Mouse (Mus musculus) lung, postnatal 14 days (tissue): ENCODE results near the gene Lif.

Experiments
- DNase-seq: peaks from one replicate; pipeline ENCODE4 v3.0.0; 2021

Lif gene

DNA sequence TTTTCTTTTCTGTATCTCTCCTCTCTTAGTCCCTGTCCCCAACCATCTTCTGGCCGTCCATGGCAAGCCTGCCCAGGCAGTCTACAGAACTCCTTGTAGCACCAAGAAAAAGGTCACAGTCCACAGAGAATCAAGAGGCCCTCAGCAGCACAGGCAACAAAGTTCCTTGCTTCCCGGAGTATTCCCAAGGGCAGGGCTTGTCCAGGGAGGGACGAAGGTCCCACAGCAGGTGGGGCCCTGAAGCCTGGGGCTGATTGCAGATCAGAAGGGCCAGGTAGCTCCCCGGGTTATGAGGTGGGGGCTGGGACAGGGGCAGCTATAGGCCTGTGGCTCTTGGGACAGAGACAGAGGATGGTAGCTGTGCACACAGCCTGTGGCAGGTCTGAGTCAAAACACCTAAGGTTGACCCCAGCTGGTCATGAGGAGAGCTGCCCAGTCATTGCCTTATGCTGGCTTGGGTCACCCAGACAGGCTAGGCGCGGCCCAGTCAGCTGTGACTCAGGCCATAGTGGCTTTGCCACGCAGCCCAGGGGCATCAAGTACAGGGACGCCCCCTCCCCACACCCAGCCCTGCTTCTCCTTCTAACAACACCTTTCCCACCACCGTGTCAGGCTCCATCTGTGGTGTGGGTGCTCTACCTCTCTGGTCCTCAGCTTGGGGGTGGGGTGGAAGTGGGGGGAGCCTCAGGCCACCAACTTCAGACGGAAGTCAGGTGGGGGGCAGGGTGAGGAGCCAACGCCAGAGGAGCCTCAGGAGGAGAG lies at the start of gene Lif:
Gene Lif (plus strand): TSS at position 712 of the 762 bp plus-strand sequence.
- DNase-seq = no peak

DNA sequence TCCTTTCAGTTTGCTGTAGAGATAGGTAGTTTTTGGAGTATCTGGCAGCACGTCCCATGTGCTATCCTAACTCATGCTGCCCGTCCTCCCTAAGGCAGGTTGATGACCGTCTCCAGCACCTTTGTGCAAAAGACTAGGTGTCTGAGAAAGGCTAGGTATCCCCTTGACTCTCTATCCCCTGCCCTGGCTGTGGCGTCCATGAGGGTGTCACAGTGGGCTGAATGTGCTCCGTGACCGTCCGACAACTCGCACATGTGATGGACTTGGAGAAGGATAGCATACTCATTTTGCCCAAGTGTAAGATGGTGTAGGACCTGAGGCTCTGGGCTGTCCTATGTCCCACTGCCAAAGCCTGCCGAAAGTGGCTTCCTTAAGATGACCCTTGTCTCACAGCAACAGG lies 49.7 kb upstream of the Lif start:
- no peak for DNase-seq

DNA sequence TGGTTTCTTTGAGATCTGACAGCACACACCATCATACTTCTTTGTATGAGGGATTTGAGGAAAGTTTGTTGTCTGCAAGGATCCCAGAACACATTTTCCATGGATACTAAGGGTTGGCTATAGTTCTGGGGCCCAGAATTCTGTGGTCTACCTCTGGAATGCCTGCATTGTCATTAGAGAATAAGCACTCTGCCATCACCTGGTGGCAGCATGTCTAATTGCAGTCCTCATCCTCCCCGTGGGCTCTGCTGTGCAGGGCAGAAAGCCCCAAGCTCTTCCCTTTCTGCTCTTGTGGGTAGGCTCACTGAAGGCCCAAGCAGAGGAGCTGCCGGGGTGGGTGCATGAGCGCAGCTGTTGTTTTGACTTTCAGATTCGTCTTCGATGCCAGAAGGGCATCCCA lies 47.8 kb upstream of the Lif start:
- DNase-seq = no peak

DNA sequence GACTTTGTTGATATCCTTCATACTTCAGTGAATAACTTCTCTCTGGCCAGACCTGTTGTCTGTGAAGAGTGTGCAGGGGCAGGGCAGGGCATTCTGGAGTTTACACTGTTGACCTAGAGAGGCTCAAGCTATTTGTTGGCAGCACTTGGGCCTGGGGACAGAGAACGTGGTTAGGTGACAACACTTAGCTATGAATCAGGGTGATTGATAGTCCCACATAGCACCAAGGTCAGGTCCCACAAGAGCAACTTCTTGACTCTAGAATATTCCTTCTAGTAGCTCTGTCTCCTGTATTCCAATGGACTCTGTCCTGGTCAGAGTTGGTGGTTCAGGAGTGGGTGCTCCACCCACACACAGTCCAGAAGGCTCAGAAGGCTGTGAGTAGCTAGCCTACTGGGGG lies 46.6 kb upstream of the Lif start:
- DNase-seq = no peak

DNA sequence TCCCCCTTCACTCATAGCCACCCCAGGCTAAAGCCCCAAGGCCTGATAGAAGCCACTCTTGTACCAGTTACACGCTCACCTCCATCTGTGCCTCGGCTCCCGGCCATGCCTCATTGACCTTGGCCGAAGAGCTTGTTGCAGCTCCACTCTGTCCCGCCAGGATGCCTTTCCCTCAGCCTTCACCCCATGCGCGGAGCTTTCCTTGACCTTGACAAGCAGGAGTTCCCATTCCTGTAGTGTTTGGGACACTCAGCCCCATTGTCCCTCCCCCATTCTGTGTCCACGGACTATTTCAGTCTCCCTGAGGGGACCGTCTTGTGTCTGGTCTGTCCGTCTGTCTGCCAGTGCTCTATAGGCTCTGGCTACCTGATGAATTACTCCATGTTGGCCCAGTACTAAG lies 44.2 kb upstream of the Lif start:
- no peak for DNase-seq

DNA sequence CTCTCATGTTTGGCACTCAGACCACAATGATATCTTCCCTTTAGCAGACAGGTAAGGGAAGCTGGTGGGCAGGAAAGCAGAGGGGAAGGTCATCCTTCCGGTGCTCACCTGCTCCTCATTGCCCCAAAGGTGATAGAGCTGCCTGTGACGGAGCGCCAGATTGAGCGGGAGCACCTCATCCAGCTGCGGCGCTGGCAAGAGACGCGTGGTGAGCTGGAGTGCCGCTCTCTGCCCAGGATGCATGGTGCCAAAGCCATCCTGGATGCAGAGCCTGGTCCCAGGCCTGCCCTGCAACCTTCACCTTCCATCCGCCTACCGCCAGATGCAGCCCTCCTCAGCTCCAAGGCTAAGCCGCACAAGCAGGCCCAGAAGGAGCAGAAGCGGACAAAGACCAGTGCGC lies 42.8 kb upstream of the Lif start:
- no peak for DNase-seq

DNA sequence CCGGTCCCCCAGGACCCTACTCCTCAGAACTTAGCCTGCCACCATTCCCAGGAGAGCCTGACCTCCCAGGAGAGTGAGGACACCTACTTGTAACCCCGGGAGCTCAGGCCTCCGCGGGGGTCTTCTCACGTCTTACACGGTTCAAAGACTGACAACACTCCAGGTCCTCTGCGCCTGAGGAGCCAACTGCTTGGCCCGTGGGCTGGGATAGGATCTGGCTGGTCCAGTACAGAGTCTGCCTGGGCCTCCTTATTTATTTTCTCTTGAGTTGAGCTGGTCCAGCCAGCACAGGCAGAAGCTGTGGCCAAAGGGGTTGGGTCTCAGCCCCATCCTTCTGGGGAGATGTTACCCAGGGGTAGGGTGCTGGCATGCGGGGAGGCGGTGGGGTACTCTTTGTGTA lies 42.3 kb upstream of the Lif start:
- no peak for DNase-seq

DNA sequence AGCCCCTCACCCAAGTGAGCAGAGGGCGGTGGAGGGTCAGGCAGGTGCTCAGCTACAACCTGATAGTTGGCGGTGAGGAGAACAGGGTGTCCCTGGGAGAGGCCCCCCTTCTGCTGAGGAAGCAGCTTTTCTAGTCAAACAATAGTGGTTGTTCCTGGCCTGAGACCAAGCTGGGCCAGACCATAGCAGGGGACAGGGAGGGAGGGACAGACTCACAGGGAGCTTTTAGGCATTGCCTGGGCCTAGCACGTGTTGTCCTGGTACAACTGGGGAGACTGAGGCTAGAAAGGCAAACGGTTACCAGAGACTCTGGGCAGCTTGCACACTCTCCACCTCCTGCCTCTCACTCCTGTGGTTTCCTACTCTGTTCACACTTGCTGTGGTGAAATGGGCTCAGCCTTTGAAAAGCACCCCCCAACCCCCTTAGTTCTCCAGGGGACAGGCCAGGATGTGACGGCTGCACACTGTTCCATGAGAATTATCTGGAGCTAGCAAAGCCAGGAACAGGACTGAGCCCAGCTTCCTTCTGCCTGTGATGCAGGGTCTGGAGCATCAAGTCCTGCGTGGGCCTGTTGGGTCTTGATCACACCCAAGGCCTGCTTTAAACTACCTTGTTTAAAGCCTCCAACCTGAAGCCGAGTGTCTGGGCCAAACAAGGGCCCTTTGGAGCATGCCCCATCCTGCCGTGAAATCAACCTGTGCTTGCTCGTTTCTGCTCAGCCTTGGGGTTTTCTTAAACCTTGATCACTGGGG lies 40.9 kb upstream of the Lif start:
- peak; percentile 77 for DNase-seq

DNA sequence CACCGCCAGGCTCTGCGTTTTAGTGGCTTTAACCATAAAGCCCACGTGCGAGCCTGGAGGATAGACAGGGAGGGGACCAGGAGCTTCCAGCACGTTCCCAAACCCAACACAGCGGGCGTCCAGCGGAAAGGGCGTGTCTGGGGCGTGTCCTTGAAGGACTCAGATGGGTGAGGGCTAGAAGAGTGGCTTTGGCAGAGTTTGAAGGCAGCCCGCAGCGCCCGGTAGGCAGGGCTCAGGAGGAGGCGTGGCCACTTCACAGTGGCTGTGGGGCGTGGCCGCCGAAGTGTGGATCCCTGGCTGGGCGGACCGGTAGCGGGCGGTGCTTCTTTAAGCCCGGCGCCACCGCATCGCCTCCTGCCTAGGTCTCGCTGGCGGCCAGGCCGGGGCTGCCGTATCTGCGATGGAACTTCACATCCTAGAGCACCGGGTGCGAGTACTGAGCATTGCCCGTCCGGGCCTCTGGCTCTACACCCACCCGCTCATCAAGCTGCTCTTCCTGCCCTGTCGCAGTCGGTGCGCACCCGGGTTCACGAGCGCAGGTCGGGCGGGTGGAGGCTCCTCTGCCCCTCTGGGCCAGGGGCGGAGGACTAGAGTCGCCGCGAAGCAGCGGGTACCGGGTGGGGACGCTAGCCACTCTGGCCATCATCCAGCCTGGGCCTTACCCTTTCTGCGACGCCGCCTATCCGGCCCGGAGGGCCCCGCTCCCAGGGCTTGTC lies 39.3 kb upstream of the Lif start, which contains the start of gene Castor1:
Gene Castor1 (plus strand): TSS at position 312 of the 716 bp plus-strand sequence.
- DNase-seq = peak; percentile 95

DNA sequence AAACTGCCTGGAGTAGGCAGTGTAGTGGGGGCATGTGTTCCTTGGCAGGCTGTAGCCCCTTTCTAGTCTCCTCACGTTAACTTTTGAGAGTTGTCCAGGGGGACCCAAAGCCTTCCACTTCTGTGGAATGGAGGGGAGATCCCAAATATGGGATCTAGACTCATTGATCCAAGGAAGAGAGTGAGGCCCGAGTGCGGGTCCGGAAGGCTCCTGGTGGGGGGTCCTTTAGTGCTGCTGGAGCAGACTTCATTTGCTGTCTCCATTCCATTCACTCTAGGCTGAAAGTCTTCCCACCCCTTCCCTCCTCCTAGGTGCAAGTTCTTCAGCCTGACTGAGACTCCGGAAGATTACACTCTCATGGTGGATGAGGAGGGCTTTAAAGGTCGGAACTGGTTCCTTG lies 38.7 kb upstream of the Lif start:
- no peak for DNase-seq

DNA sequence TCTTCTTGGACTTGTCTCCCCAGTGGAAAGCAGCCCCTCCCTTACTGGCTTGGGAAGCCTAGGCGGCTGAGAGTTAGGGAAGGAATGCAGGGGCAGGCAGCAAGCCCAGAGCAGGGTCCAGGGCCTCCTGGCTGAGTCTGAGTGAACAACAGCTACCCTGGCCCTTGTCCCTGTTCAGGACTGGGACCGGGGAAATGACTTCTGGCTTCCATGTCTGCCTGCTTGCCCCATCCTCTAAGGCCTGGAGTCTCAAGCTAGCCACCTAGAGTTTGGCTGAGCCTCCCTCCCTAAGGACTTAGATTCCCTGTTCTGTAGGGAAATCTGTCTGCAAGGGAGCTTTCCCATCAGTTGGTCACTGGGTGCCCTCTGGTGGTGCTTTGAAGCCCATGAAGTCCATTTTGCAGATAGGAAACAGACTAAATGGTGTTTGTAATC lies 38.0 kb upstream of the Lif start:
- peak; percentile 82 for DNase-seq

DNA sequence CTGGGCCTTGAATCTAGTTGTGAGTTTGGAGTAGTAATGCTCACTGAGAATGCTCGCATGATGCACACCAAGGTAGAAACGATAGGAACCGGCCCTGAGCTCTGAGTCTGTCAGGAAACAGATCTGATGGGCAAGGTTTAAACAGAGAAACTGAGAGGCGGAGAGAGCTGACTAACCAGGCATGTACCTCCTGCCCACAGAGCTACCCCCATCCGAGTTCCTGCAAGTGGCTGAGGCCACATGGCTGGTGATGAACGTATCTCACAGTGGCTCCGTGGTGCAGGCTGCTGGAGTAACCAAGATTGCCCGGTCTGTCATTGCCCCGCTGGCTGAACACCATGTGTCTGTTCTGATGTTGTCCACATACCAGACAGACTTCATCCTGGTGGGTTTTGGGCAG lies 37.4 kb upstream of the Lif start:
- DNase-seq = no peak

DNA sequence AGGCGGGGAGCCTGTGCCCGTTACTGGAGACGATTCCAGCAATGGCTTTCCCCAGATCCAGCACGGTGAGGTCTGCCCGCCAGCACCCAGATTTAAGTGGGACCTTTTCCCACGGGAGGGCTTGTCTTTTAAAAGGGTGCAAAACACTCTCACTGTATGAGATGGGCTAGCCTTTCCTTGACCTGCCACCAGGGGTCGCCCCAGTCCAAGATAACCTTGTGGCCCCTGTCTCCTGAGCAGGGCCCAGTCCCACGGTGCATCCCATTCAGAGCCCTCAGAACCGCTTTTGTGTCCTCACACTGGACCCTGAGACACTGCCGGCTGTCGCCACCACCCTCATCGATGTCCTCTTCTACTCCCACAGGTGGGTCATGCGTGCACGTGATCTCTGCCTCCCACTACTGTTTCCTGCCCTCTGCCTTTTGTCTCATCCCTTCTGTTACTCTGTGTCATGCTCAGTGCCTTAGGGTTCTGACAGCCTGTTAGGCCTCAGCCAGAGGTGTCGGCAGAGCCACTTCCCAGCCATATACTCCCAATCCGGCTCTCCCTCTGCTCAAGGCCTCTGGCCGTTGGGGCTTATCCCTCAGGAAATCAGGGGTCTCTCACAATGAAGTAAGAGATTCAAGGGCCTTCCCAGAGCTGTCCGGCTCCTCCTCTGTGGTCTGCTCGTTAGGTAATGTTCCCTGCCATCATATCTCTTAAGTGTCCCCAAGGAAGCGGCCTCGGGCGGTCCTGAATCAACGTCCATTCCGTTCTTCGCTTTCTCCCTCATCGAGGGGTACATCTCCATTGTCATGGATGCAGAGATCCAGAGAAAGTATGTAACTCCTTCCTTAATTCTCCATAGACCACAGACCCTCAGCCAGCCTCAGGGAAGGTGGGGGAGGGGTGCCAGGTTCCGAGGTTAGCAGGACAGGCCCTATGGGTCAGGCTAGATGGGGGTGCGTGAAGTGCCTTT lies 36.6 kb upstream of the Lif start:
- DNase-seq = peak; percentile 88

DNA sequence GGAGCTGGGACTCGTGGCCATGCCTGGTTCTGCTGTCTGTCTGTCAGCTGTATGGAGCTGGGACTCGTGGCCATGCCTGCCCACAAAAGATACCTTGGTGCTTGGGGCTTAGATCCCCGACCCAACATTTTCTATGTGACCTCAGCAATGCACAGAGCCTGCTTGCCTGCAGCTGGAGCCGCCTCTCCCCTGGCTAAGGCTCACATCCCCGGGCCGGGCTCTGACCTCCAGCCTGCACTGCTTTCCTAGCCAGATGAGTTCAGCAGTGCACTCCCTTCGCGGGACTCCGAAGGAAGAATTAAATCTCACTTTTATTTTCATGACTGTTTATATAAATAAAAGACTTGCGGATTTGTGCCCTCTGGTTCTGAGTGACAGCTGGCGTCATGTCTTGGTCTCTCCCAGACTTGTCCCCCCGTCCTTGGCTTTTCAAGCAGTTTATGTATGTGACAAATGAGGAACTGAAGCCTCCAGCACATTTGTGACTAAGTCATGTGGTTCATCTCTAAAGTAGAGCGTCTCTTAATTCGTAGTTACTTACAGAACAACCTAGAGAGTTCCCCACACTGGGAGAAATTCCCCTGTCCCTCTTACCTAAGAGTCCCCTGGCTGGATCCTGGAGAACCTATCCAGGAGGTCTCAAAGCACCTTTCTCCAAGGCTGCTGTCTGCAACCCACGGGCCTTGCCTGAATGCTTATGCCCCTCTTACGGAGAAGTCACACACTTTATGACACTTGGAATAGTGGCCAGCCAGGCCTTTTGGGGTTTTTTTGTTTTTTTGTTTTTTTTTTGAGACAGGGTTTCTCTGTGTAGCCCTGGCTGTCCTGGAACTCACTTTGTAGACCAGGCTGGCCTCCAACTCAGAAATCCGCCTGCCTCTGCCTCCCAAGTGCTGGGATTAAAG lies 35.1 kb upstream of the Lif start:
- no peak for DNase-seq

DNA sequence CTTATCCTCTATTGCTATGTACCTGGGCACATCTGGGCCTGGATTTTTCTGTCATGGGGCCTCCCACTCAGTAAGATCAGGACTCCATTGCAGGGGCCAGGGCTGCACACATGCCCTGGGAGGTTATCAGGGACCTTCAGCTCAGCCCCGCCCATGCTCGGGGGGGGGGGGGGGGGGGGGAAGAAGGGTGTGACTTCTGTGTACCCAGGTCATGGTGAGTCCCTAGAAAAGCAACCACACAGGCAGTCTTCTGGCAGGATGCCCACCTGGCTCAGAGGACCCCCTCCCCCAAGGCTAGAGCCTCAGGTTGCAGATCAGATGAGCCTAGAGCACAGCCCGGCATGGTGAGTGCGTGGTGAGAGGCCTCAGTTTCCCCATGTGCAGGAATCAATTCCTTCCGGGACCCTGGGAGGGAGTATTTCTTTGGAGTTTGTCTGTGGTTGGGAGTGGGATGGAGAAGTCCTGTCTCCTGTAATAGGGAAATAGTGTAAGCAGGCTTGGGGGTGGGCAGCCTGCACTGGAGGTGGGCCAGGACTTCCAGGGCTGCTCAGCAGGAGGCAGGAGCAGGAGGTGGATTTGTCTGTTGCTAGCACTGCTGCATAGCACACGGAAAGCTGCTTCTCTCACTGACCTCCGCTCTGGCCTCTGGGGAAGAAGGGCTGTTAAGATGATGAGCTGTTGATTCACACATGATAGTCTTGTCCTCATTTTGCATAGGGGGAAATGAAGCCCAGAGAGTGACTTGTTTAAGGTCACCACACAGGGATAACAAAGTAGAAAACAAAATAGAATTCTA lies 33.8 kb upstream of the Lif start:
- no peak for DNase-seq

DNA sequence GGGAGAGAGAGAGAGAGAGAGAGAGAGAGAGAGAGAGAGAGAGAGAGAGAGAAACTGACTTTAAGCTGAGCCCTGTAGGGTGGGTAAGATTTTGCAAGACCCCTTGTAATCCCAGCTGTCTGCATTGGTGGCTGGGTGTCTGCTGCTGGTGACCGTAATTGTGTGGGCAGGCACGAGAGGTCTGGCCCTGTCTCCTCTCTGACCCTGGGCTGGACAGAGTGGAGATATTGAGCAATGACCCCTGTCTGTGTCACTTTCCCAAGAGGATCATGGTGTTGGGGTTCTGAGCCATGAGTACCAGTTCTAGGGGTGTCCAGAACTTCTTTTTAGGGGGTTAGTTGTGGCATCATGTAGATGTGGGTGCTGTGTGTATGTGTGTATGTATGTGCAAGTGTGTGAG lies 33.1 kb upstream of the Lif start:
- DNase-seq = no peak

DNA sequence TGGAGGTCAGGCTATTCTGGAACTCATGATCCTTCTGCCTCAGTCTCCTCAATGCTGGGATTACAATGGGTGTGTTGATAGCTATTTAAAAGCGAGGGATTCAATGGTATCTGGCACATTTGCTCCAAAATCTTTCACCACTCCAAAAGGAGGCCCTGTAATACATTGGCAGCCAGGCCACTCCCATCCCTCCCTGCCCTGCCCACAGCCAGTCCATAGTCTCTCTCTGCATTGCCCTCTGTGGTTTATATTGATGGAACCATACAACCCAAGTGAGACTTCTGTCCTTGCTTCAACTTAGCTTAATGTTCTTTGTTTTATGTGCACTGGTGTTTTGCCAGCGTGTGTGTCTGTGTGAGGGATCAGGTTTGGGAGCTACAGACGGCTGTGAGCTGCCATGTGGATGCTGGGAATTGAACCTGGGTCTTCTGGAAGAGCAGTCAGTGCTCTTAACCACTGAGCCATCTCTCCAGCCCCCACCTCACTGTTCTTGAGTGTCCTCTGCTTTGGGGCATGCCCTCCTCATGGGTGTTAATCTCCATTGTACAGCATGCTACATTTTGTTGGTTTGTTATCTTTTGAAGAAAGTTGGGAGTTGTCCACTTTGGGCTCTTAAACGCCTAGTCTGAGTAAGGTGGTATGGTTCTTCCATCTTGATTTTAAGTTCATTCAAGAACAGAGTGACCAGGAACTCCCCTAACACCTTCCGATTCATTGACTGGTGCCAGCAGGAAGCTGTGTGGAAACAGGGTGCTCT lies 30.6 kb upstream of the Lif start:
- no peak for DNase-seq

DNA sequence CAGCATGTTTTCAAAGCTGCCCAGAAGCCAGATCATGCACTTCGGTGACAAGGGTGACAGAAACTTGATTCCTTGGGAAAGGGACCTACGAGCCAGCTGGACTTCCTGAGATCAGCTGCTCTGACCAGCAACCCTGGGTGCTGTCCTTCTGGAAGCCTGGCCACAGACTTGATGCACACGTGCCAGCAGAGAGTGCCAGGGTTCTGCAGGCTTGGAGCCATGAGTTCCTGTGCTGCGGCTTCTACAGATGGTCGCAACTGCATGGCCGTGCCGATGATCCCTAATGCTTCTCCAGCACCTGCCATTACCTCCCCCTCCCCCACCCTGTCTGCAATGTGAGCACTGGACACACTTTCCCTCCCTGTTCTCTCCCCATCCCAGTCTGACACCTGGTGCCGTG lies 28.9 kb upstream of the Lif start:
- no peak for DNase-seq

DNA sequence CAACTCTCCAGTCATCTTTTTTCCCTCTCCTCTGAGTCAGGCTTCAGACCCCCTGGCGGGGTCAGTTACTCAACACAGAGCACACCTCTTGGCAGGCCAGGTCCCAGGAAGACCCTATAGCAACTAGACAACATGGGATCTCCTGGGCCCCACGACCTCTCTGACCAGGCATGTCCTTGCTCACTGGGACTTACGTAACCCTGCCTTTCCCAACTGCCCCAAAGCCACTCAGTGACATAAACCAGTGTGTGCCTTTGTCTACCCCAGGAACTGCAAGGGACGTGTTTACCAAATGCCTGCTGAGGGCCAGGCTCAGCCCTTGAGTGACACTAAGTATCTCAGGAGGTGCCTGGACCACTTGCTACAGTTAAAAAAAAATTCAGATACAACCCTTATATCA lies 27.5 kb upstream of the Lif start:
- DNase-seq = no peak

DNA sequence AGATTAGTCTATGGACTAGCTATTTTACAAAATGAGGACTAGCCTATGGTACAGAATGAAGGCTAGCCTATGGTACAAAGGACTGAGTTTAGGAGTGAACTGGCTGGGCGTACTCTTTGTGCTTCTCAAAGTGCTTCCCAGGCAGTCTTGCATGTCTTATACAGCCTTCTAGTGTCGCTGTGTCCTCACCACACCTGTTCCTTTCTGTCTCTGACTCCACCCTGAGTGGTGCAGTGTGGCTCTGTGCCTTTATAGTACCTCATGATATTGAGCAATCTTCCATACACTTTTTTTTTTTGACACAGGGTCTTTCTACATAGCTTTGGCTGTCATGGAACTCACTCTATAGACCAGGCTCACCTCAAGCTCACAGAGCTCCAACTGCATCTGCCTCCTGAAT lies 25.9 kb upstream of the Lif start:
- no peak for DNase-seq
